Mouse (Mus musculus) Muller cell, postnatal 12 days (primary cell): ENCODE results near the gene Ctu1.
"Not testable (repeated sequence)": the region's sequence is repeated elsewhere in the genome, so short reads cannot be mapped to it uniquely, and the experiment has no call there.

Source experiments
- DNase-seq: peaks from one replicate; pipeline ENCODE4 v3.0.0-alpha.2; 2015; ENCODE audit errors: inconsistent ontology term

Gene Ctu1

GRCm38 (mm10) chr7:43671809-43672580 lies at the start of gene Ctu1:
Gene Ctu1 (plus strand): TSS chr7:43672016.
- DNase-seq = peak; percentile 93

GRCm38 (mm10) chr7:43622927-43623326 lies 48.9 kb upstream of the Ctu1 start:
- no peak for DNase-seq

GRCm38 (mm10) chr7:43623819-43624218 lies 48.0 kb upstream of the Ctu1 start:
- DNase-seq = no peak

DNA sequence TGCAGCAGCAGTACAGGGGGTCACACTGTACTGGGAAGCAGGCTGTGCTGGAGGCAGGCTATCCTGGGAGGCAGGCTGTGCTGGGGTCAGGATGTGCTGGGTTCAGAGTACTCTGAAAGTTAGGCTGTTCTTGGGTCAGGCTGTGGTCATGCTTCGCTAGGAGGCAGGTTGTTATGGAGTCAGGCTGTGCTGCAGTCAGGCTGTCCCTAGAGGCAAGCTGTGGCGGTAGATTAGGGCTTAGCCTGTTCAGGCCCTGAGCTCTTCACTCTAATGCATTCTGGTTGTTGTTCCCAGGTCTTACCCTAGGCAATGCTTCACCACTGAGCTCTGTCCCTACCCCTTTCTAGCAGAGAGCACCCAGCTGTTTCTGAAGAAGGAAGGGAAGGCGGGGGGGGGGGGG lies 46.8 kb upstream of the Ctu1 start:
- DNase-seq = no peak

- no peak for DNase-seq
Observed at GRCm38 (mm10) chr7:43625794-43626422, 45.9 kb upstream of the Ctu1 start.

DNA sequence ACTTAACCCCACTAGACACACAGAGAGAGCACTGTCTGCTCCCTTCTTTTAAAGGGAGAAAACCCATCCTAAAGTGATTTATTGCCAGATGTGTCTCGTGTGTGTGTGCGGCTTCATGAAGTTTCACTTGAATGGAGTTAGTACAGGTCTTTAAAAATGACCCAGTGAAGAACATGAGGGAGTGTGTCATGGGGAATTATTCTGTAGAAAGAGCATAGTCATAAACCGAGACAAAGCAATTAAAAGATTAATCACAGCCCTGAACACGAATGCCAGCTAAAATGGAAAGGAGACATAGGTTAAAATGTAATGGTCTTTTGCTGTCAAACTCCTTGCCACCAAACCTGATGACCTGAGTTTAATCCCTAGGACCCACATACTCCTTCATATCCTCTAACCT lies 37.9 kb upstream of the Ctu1 start:
- DNase-seq = no peak

GRCm38 (mm10) chr7:43634500-43634899 lies 37.3 kb upstream of the Ctu1 start, which contains the start of gene Ceacam18:
Gene Ceacam18 (plus strand): TSS chr7:43634707.
- no peak for DNase-seq

DNA sequence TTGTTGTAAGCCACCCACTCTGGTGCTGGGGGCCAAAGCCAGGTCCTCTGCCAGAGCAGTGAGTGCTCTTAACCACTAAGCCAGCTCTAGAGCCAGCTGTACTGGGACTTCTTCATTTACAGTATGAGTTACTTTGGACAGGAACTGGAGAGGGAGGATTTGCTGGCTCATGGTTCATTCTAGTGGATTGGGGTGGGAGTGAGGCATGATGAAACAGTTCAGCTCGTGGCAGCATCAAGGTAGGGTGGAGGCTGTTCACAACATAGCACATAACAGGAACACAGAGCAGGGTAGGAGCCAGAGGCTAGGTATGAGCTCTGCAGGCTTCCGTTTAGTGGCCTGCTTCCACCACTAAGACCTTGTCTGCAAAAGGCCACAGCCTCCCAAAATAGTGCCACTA lies 35.6 kb upstream of the Ctu1 start:
- no peak for DNase-seq

GRCm38 (mm10) chr7:43637118-43637517 lies 34.7 kb upstream of the Ctu1 start:
- DNase-seq = no peak

- no peak for DNase-seq
Observed at GRCm38 (mm10) chr7:43642587-43642986, 29.2 kb upstream of the Ctu1 start.

DNA sequence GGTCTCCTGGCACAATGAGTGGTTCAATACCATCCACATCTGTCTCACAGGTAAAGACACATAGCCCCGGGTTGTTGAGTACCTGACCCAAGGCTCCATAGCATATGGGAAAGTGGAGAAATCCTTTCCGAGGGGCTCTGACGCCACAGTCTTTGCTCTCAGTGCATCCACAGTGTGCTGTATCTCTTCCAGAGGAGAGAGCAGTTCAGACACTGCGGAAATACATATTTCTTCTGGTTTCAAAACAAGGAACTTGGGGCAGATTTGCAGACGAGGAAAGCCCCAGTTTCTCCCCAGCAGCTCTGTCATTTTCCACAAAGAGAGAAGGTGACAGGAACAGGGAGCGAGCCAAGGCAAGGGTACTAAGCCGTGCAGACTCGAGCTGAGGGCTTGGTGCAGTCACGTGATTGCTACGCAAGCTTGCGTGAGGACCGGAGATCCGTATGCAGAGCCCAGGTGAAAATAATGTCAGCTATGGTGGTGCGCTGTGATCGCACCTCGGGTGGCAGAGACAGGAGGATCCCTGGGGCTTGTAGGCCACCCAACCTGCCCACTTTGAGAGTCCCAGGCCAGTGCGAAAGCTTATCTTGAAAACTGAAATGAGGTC lies 28.7 kb upstream of the Ctu1 start:
- DNase-seq = no peak

DNA sequence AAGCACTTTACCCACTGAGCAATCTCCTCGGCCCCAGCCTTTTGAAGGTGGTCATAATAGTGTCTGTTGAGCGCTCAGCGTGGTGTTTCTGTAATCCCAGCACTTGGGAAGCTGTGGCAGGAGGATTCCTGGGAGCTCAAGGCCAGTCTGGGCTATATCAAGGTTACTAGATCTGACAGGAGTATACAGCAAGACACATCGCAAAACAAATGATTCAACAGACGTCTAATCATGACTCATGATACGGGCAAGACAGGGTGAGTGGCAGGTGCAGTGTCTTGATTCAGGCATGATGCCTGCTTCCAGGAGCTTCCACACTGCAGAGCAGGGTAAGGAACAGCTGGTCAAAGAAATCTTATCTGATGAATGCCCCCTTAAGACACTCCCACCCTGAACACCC lies 19.1 kb upstream of the Ctu1 start:
- DNase-seq = no peak

DNA sequence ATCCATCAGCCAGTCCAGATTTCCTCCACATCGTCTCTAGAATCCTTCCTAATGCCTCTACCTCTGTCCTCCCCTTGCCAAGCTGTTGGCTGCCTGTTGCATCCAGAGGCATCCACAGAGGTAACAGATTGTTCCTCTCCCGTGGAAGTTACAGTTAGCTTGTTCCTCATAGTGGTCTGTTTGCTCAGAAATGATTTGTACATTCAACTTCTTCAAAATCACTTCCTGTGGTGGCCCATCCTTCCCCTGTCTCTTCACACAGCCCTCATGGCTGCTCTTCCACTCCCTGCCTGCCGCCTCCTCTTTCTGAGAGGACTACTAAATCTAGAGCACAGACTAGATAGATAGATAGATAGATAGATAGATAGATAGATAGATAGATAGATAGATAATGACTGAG lies 17.3 kb upstream of the Ctu1 start:
- no peak for DNase-seq

DNA sequence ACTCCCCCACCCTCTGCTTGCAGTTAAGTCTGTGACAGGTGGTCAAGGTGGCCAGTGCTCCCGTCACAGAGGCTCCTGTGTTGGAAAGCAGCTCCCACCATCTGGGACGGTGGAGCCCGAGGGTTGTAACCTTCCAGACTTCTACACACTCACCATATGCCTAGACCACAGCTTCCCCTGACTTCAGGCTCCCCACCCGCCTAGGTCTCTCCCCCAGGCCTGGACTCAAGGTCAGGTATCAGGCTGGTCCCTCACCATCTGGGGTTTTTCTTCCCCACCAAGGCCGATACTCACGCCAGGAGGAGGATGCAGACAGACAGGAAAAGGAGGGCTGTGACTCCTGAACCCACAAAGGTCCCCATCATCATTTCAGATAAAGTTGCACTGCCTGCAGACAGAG lies 15.6 kb upstream of the Ctu1 start:
- no peak for DNase-seq

DNA sequence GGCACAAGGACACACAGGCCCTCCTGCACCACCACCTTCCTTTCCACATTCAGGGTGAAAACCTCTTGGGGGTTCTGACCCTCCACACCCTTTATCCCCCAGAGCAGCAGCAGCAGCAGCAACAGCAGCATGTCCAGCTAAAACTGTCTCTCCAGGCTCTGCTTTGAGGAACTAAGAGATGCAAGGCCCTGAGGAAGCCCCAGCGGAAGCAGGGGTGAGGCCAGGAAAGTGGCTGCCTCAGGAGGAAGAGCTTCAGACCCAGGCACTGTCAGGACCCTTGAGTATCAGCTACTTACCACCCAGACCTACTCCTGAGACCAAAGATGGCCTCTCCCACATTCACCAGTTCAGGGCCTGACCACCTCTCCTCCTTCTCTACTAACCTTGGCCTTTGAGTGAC lies 11.8 kb upstream of the Ctu1 start, which contains the start of gene Siglece:
Gene Siglece (minus strand): TSS at position 160 of the 400 bp plus-strand sequence.
- DNase-seq = no peak

DNA sequence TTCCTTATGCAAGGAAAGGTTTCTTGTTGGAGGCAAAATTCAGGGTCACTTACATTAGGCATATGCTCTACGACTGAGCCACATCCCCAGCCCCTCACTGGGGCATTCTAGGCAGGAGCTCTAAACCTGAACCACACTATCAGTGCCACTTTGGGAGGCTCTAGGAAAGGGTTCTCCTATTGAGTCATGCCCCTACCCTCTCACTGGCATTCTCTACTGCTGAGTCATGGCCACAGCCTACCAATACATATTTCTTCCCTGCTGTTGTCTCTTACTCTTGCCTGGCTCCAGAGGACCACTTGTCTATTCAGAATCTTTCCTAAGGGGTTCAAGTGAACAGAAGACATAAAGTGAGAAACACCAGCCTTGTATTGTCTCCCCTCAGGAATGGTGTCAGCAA lies 9.0 kb upstream of the Ctu1 start:
- DNase-seq = peak; percentile 72

GRCm38 (mm10) chr7:43667221-43667620 lies 4.6 kb upstream of the Ctu1 start:
- DNase-seq = not testable (repeated sequence)

DNA sequence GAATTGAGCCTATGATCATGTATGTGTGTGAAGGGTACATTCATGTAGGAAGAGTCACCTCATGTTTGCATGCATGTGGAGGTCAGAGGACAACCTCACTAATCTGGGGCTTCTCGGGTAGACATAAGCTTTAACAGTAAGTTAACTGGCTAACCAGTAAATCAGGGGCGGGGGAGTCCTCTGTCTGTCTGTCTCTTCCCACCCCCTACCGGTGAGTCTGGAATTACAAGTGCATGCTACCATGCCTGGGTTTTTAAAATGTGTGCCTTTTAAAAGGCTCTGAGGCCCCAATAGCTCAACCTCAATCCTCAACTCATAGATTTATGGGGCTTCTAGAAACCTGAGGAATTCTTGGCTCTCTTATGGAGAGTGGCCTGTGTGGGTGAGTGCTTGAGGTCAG lies 3.2 kb upstream of the Ctu1 start:
- no peak for DNase-seq

DNA sequence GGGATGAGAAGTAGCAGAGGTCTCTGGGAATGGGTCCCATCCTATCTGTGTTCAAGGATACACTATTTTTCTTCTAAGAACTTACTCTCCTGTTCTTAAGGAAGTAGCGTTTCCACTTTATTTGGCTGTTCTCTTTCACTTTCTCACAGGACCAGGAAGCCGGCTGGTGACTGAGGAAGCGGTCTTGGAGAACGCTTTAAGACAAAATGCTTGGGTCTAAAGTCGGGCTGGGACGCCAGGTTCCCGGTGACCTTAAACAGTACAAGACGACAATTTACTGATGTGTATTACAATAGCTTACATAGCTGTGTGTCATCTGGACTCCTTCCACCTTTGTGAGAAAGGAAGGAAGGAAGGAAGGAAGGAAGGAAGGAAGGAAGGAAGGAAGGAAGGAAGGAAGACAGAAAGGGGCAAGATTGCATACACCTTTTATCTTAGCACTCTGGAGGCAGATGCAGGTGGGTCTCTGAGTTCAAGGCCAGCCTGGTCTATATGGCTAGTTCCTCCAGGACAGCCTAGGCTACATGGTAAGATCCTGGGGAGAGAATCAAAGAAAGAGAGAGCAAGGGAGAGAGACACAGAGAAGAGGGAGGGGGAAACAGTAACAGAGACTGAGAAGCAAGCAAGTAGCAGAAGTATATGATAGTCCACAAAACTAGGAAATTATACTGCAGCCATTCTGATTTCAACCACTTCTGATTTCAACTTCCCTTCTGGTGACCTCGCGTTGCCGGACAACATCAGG lies 580 bp upstream of the Ctu1 start:
- no peak for DNase-seq

GRCm38 (mm10) chr7:43672581-43673260 lies 905 bp downstream of the Ctu1 start:
- DNase-seq = peak; percentile 9

DNA sequence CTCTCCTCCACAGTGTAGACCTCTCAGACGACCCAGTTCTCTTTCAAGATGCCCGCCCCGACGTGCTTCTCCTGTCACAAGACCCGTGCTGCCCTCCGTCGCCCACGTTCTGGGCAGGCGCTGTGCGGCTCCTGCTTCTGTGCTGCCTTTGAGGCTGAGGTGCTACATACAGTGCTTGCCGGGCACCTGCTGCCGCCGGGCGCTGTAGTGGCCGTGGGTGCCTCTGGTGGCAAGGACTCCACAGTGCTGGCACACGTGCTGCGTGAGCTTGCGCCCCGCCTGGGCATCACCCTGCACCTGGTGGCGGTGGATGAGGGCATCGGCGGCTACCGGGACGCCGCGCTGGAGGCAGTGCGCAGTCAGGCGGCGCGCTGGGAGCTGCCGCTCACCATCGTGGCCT lies 3.3 kb downstream of the Ctu1 start:
- DNase-seq = no peak

GRCm38 (mm10) chr7:43678517-43678916 lies 6.7 kb downstream of the Ctu1 start:
- peak; percentile 30 for DNase-seq
